Mouse (Mus musculus): ENCODE results near the gene Nbdy. TPM values are rescaled to one million over a fixed set of nuclear protein-coding genes. Genes with fewer than 3 reads are reported as not detected.

The Nbdy gene
- not detected in 2 replicates for total RNA-seq (2012; rRNA removed)
- not detected in 2 replicates for total RNA-seq (2014; rRNA removed)
- not detected in 2 replicates for polyA plus RNA-seq (2012; ENCODE audit: insufficient read length, low read depth)

DNA sequence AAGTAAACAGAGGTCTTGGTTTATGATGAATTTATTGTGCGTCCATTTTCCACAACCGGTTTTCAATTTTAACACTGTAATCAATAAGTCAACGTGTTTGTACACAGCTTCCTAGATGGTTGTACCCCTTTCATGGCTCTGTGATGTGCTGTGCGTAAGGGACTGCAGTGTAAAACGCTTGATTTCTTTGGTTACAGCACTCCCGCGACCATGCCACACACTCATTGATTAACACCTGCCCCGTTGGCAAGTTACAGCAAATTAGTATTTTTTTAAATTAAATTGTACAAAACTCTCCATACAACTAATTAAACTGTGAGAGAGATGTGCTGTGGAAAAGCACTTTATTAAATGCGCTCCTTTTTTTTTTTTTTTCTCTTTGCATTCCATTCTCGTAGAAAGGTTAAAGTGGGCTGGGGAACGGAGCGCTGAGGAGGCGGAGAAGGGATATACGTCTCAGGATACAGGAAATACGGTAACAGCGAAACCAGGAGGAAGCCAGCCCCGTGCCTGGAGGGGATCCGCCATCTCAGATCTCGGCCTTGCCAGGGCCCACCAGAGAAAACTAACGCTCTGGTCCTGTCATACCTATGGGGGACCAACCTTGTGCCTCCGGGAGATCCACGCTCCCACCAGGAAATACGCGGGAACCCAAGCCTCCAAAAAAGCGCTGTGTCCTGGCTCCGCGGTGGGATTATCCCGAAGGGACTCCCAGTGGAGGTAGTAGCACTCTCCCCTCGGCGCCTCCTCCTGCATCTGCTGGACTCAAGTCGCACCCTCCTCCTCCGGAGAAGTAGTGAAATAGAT lies at the start of gene Nbdy:
TSS of gene Nbdy (plus strand) at position 481 of the 807 bp plus-strand sequence.
- DNase-seq (ENCODE audit: extremely low read depth) = no peak
- in situ Hi-C loops (cut with MboI; ENCODE audit: low pct_ligation_motif_present, low pct_unique_long_range_greater_than_20kb, low sequenced_read_pairs) = no loop called here
- dilution Hi-C loops (cut with MboI; ENCODE audit: extremely low pct_ligation_motif_present, extremely low pct_unique_long_range_greater_than_20kb, low sequenced_read_pairs) = no loop called here

GRCm38 (mm10) chrX:153695782-153696395 lies 27.5 kb upstream of the Nbdy start, which contains the start of gene Kctd12b:
Gene Kctd12b, minus strand, starts transcription at chrX:153696391.
- Histone ChIP-seq H3K4me1 (ENCODE audit: control insufficient read depth in 1 of 2, insufficient read depth in 2 of 2) (no peaks in the 10 kb centered on the region), H3K9ac (ENCODE audit: insufficient read depth, low read depth) (no peak within 1 kb of the TSS), H3K36me3 (replicated peaks in 1 of 2; ENCODE audit: control insufficient read depth in 1 of 2, insufficient read depth in 1 of 2, low read length in 1 of 2) (no peaks in the 10 kb centered on the region), H3K4me2 (ENCODE audit: insufficient read depth, low read depth, poor library complexity, severe bottlenecking) (no peak within 1 kb of the TSS), H3K9me3 (replicated peaks; ENCODE audit: low read length) (peaks cover 2% of the 10 kb centered on the region), H3K4me3 (replicated peaks in 1 of 3; ENCODE audit: low read depth in 2 of 3, low read length in 2 of 3, poor library complexity in 1 of 3) (no peak within 1 kb of the TSS), H3K27me3 (replicated peaks) (no peaks in the 10 kb centered on the region), H3K27ac (ENCODE audit: insufficient read depth, low read depth) (no peak within 1 kb of the TSS), H3K79me2 (replicated peaks; ENCODE audit: control insufficient read depth, extremely low read depth, insufficient read depth, poor library complexity, severe bottlenecking) (no peaks in the 10 kb centered on the region)
- dilution Hi-C loops (cut with MboI; ENCODE audit: extremely low pct_ligation_motif_present, extremely low pct_unique_long_range_greater_than_20kb, low sequenced_read_pairs) = no loop called here
- in situ Hi-C loops (cut with MboI; ENCODE audit: low pct_ligation_motif_present, low pct_unique_long_range_greater_than_20kb, low sequenced_read_pairs) = no loop called here
- TF ChIP-seq ZMIZ1 (IDR thresholded peaks at IDR 0.05; ENCODE audit: low read depth, low read length) (no peak), JUN (IDR thresholded peaks at IDR 0.05; ENCODE audit: insufficient read depth, low read depth, low read length) (no peak)
- DNase-seq (ENCODE audit: extremely low read depth) = no peak

More for the DNA sequence above, at the start of gene Nbdy:
- no peaks in the 10 kb centered on the region for H3K4me1 ChIP-seq (ENCODE audit: control insufficient read depth in 1 of 2, insufficient read depth in 2 of 2)
- no peaks in the 10 kb centered on the region for H3K9me3 ChIP-seq (replicated peaks; ENCODE audit: low read length)
- TF ChIP-seq SIN3A (IDR thresholded peaks at IDR 0.05; ENCODE audit: low read length) (no peak), NRF1 (IDR thresholded peaks at IDR 0.05; ENCODE audit: low read depth, low read length) (no peak), ZC3H11A (IDR thresholded peaks at IDR 0.05; ENCODE audit: low read depth, low read length) (no peak), IRF4 (IDR thresholded peaks at IDR 0.05; ENCODE audit: low read depth, low read length) (no peak)
- no peak within 1 kb of the TSS for H3K27ac ChIP-seq (ENCODE audit: insufficient read depth, low read depth)
- no peak within 1 kb of the TSS for H3K9ac ChIP-seq (ENCODE audit: insufficient read depth, low read depth)
- H3K79me2 ChIP-seq (replicated peaks; ENCODE audit: control insufficient read depth, extremely low read depth, insufficient read depth, poor library complexity, severe bottlenecking) = no peaks in the 10 kb centered on the region
- H3K27me3 ChIP-seq (replicated peaks) = no peaks in the 10 kb centered on the region
- H3K36me3 ChIP-seq (replicated peaks in 1 of 2; ENCODE audit: control insufficient read depth in 1 of 2, insufficient read depth in 1 of 2, low read length in 1 of 2) = no peaks in the 10 kb centered on the region
- H3K4me3 ChIP-seq (replicated peaks in 1 of 3; ENCODE audit: low read depth in 2 of 3, low read length in 2 of 3, poor library complexity in 1 of 3) = no peak within 1 kb of the TSS
- H3K4me2 ChIP-seq (ENCODE audit: insufficient read depth, low read depth, poor library complexity, severe bottlenecking) = no peak within 1 kb of the TSS

DNA sequence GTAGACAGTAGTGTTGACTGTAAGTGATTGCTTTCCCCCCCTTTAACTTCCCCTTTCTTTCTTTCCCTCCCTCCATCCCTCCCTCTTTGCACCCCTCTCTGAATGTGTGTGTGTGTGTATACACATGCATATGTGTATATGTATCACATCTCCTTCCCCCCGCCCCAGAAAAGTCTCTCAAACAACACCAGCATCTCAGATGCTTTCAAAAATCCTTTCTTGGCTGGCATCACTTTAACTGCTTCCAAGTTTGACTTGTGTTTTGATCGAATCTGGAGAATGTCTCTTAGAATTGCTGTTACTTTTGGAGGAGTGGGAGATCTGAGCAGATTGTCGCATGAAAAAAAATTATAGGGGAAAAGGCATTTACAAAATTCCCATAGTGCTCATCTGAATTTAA lies 22.9 kb upstream of the Nbdy start:
- TF ChIP-seq ZMIZ1 (IDR thresholded peaks at IDR 0.05; ENCODE audit: low read depth, low read length) = no peak
- no peak for TF ChIP-seq MAFK (IDR thresholded peaks at IDR 0.05; ENCODE audit: insufficient replicate concordance, low read length)
- no peak for TF ChIP-seq CTCF (conservative IDR thresholded peaks at IDR 0.05 in 1 of 2, IDR thresholded peaks at IDR 0.05 in 1 of 2; ENCODE audit: low read depth in 2 of 2, low read length in 2 of 2)
- no peak for TF ChIP-seq CHD1 (IDR thresholded peaks at IDR 0.05; ENCODE audit: low read depth, low read length)
- TF ChIP-seq JUN (IDR thresholded peaks at IDR 0.05; ENCODE audit: insufficient read depth, low read depth, low read length) = no peak
- TF ChIP-seq NRF1 (IDR thresholded peaks at IDR 0.05; ENCODE audit: low read depth, low read length) = no peak
- TF ChIP-seq ZC3H11A (IDR thresholded peaks at IDR 0.05; ENCODE audit: low read depth, low read length) = no peak
- TF ChIP-seq MYC (IDR thresholded peaks at IDR 0.05; ENCODE audit: low read depth, low read length) = no peak
- no peak for TF ChIP-seq TBP (conservative IDR thresholded peaks at IDR 0.05; ENCODE audit: low read depth, low read length)
- Histone ChIP-seq H3K4me1 (ENCODE audit: control insufficient read depth in 1 of 2, insufficient read depth in 2 of 2) (no peaks in the 10 kb centered on the region), H3K4me2 (ENCODE audit: insufficient read depth, low read depth, poor library complexity, severe bottlenecking) (no peak overlapping the region), H3K4me3 (replicated peaks in 1 of 3; ENCODE audit: low read depth in 2 of 3, low read length in 2 of 3, poor library complexity in 1 of 3) (no peak overlapping the region), H3K27me3 (replicated peaks) (no peaks in the 10 kb centered on the region), H3K36me3 (replicated peaks in 1 of 2; ENCODE audit: control insufficient read depth in 1 of 2, insufficient read depth in 1 of 2, low read length in 1 of 2) (no peaks in the 10 kb centered on the region), H3K27ac (ENCODE audit: insufficient read depth, low read depth) (no peak overlapping the region), H3K79me2 (replicated peaks; ENCODE audit: control insufficient read depth, extremely low read depth, insufficient read depth, poor library complexity, severe bottlenecking) (no peaks in the 10 kb centered on the region), H3K9me3 (replicated peaks; ENCODE audit: low read length) (peaks cover 2% of the 10 kb centered on the region), H3K9ac (ENCODE audit: insufficient read depth, low read depth) (no peak overlapping the region)
- dilution Hi-C loops (cut with MboI; ENCODE audit: extremely low pct_ligation_motif_present, extremely low pct_unique_long_range_greater_than_20kb, low sequenced_read_pairs) (no loop called here), in situ Hi-C loops (cut with MboI; ENCODE audit: low pct_ligation_motif_present, low pct_unique_long_range_greater_than_20kb, low sequenced_read_pairs) (no loop called here)
- no peak for DNase-seq (ENCODE audit: extremely low read depth)
